Mouse (Mus musculus): ENCODE measurements around the gene Mcf2l.

GRCm38 (mm10) chr8:13021830-13022229, 148.2 kb downstream of the Mcf2l start:
- TF ChIP-seq CTCF (IDR thresholded peaks at IDR 0.05) (no peak), EP300 (IDR thresholded peaks at IDR 0.05) (no peak)

Measured in lung, postnatal 0 days (tissue).